Mouse (Mus musculus) erythroid progenitor cell, adult 5-6 weeks (primary cell): ENCODE data around the gene Msi2. TPM values are rescaled to one million over a fixed set of nuclear protein-coding genes. Genes with fewer than 3 reads are reported as not detected.

Experiments
- ATAC-seq: replicated peaks from 2 replicates; pipeline ENCODE4 v1.8.0; 2016; ENCODE audit warnings: moderate number of reproducible peaks, mild to moderate bottlenecking, moderate TSS enrichment, inconsistent platforms; ENCODE audit not compliant: poor library complexity, low FRiP score, severe bottlenecking
- total RNA-seq, 2 experiments: library from RNA; stranded (forward) in 1 of 2; stranded (reverse) in 1 of 2; fragments of 150-400 nt in 1 of 2; fragments of 186-747, 209-891 nt in 1 of 2; gene quantifications; 2 replicates each; pipeline versions ENCODE4 v1.2.3 to v1.2.4; 2015 to 2017; ENCODE audit warnings: low replicate concordance in 2 of 2

Msi2 gene
- total RNA-seq, 2 experiments from 2014 or later: 8.4 to 44.6 TPM

DNA sequence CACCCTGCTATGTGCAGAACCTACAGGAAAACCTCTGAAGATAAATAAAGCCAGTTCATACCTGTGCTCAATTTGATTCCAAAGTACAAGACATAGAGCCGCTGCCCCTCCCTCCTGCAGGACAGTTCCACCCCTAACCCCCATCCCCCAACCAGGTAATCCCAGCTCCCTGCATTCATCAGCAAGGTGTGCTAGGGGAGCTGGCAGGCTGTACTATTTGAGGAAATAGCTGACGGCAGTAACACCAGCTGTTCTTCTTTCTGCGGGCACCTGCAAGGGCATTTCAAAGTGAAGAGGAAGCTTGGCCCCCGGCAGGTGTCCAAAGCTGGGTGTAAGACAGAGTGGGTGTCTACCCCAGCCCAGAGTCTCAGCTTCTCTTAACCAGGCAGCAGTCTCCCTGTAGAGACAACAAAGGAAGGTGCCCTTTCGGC lies 314.1 kb downstream of the Msi2 start:
- no peak for ATAC-seq

DNA sequence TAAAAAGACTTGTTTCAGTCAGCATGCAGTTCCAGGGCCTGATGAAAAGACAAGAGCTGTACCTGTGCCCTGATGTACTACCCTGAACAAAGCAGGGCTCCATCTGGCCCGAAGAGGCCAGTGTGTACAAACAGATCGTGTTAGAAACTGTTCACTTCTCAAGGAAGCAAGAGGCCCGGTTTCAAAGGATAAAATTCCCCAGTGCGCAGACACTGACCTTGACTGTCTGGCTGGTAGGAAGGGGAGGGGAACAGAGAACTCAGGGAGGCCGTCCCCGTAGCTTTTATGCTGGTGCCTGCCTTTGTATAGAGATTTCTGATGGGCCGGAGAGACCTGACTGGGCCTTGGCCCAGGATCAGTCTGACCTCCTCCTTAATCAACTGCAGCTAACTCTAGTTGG lies 316.0 kb downstream of the Msi2 start:
- no peak for ATAC-seq

DNA sequence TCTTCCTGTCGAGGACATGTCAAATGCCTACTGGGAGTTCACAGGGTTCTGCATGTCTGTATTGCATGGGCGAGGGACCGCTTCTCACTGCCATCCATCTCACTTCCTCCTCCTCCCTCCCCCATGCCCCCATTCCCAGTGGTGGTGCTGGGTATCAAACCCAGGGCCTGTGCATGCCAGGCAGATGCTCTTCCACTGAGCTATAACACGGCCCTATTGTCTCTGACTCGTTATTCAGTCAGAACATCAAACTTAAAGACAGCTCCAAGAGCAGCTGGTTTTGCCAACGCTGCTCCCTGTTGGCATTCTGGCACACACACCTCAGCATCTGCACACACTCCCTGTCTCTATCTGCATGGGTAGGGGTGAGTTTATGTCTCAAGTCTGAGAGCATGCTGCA lies 317.0 kb downstream of the Msi2 start:
- no peak for ATAC-seq

DNA sequence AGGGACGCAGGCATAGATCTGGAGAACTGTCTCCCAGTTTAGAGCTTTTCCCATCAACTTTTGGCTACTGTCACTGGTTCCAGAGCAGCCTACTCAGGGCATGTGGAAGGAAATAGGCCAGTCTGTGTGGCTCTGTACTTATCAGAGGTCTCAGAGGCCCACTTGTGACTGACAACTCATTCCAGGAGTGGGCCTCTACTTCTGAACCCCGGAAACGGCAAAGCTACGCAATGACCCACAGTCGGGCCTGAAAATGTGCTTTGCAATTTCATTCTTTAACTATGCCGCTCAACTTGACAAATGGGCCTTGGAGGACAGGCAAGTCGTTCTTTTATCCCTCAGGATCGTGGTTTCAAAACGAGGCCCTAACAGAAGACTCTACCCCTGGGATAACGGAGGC lies 317.4 kb downstream of the Msi2 start:
- no peak for ATAC-seq

DNA sequence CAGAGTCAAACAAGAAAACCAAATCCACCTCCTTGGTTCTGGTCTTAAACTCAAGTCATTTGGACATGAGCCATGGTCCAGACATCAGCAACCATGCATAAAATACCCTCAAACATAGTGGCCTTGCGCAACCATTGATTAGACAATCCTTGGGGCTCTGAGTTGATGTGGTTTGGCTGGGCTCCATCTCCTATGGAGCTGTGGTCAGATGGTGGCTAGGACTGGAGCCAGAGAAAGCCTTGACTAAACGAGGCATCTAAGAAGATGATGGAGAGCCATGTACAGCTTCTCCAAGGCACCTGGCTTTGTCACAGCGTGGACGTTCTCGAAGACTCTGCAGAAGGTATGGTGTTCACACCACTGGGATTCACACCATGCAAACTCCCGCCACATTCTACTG lies 318.1 kb downstream of the Msi2 start:
- no peak for ATAC-seq

DNA sequence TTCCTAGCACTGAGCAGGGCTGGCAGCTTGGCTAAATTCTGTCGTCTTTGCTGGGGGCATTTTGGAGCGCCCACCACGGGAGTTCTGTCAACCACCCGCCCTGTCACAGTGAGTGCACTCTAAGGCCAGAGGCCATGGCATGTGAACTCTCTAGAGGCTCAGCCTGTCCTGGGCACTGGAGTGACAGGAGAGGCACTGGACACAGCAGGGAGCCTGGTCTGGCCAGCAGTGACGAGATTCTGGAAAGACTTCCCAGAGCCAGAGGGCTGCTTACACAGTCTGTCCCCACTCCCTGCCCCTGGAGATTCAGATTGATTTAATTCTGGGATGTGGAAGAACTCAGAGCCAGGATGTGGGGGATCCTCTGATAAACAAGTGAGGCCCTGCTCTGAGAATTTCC lies 318.9 kb downstream of the Msi2 start:
- no peak for ATAC-seq

DNA sequence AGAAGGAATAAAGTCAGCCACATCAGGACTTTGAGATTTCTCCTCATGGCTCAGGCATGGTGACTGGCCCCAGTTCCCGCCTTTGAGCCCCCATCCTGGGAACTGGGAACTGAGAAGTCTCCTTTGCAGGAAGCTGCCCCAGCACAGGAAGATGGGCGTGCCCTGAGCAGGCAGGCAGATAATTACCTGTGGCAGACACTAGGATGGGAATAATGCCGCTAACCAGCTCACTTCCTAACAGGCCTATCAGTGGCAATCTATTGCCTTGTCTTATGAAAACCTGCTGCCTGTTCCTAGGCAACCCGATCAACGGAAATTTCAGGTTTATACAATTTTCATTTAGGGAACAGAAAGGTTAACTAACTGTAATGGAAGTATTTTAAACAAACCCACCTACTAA lies 319.3 kb downstream of the Msi2 start:
- ATAC-seq: no peak

DNA sequence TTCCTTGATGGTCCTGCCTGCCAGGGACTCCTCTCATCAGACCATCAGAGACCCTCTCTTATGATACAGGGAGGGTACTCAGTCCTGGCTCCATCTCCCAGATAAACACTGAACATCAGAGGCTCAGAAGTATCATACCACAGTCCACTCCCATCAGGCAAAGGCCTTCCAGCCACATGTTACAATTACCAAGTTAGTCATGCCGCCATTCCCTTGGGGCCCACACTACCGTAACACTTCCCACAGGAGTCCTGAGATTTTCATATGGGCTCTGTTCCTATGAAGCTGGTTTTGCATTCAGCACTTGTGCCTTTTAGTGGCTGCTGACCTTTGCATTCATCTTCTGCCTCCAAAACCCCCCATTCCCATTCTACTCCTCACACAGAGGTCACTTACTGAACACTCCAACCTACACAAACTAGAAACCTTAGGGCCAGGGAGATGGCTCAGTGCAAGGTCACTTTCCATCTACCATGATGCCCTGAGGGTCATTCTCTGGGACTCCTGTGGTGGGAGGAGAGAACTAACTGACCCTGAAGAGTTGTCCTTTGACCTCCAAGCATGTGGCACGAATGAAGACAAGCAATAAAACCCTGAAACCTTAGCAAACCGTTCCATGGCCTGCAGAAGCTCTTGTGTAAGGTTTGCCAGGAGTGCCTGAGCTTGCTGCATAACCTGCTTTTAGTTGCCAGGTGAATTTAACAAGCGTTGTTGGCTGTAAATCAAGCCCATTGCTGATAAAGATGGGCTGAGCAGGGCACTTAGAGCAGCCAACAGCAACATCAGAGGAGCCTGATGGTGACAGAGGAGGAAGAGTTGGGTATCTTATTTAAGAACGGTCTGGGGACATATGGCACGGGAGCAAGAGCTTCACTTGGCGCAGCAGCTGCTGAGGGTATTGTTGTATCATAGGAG lies 323.0 kb downstream of the Msi2 start:
- ATAC-seq: no peak

DNA sequence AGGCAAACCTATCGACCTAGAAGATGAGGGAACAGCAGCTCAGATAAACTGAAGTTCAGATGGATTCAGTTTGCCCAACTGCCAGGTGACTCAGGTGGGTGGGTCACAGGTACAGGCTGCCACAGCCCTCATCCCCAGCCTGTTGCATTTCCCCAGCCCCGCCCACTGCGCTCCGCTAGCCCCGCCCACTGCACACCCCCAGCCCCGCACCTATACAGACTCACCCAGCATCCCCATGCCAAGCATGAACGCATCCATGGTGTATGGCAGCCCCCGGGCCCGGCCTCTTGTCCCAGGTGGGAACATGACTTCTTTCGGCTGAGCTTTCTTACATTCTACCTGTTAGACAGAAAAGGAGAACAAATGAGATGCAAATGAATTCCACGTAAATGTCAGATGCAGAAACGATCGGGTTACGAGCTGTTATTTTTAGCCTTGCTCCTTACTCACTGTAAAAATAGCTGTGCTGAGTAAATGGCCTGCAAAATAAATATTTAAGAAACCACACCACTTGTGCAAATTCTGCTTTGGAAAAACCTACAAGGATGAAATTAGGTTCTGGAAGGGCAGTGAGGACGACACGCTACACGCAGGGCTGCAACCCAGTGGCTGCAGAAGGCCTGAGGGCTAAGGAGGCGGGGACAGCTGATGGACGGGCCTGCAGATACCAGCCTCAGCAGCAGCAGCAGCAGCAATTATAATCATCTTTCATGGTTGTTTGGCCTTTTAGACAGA lies 323.8 kb downstream of the Msi2 start:
- ATAC-seq: no peak

DNA sequence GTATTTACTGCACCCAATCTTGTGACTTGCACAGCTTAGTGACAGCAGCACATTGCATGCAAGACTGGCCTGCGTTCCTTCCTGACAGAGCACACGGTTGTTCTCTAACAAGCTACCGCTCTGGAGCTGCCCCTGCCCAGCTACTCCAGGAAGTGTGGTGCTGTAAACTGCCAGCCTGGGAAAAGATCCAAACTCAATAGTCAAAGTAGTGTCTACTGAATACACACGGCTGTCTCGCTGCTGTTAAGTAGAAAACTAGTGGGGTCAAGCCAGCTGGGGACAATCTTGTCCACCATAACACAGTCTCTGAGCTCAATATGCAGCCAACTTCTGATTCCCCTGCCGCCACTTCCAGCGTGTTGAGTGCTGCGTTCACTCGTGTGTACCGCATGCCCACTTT lies 325.6 kb downstream of the Msi2 start:
- ATAC-seq: no peak

DNA sequence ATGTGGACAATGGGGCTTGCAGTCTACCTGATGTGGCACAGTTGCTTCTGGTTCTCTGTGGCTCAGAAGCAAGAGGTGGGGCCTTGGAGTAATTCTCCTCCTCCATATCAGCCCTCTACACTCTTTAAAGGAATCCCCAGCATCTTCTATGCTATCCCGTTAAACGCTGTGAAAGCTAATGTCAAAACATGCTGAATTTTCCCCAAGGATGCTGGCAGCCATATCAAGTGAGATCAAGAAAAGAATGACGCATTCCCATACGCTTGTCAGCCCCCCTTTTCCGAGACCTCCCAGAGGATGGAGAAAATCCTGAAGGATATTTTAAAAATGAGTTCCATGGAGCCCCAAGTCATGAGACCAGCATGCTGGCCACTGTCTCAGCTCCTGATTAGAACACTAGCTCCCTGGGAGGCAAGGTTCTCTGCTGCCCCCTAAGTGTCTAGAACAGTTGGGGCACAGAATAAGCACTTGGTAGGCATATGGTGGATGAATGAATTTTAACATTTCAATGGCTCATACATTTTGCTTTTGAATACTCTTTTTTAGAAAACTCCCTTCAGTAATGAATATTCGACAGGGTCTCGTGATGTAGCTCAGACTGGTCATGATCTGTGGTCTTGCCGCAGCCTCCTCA lies 327.0 kb downstream of the Msi2 start:
- no peak for ATAC-seq

DNA sequence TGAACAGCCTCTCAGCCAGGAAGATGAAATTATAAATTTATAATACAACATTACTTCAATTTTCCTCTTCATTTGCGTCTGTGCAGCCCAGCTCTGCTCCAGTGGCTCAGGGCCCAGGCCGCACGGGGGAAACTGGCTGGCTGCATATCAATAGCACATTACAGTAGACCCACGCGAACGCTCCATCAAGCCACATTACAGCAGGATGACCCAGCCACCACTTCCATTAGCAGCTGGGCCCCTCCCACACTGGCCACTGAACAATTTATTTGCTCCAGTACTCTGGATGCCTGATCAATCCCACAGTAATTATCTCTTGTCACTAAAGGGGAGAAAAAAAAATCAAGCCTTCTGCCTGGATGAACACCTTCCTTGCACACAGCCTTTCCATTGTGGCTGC lies 328.8 kb downstream of the Msi2 start:
- ATAC-seq: no peak

DNA sequence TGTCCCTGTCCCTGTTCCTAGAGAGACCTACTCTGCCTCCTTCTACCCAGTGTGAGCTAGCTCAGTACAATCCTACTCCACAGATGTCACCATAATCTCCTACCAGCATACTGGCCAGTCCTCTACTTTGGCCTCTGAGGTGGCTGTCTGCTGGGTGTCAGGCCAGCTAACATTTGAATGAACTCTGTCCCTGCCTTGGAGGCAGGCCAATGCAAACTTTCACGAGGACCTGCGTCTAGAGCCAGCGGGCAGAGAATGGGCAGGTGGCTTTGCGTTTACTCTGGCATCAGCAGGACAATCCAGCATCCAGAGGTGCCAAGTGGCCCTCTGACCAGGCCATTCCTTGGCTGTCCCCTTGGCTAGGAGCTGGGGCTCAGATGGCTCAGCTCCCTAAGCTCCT lies 331.4 kb downstream of the Msi2 start:
- no peak for ATAC-seq

DNA sequence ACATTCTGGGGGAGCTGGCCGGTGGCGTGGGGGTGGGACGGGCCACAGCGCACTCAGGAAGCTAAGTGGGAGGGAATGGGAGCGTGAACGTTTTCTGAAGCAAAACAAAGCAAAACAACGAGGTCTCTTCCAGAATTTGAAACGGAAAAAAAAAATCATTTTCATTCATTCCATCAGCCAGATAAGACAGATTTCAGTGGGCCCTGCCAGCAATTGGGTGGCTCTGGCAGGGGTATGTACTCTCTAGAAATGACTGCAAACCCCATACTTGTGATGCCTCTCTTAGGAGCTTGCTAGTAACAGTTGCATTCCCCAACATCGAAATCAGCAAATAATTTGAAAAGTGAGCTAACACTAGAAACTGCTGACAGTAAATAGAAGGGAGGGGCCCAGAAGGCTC lies 335.9 kb downstream of the Msi2 start:
- ATAC-seq: no peak

DNA sequence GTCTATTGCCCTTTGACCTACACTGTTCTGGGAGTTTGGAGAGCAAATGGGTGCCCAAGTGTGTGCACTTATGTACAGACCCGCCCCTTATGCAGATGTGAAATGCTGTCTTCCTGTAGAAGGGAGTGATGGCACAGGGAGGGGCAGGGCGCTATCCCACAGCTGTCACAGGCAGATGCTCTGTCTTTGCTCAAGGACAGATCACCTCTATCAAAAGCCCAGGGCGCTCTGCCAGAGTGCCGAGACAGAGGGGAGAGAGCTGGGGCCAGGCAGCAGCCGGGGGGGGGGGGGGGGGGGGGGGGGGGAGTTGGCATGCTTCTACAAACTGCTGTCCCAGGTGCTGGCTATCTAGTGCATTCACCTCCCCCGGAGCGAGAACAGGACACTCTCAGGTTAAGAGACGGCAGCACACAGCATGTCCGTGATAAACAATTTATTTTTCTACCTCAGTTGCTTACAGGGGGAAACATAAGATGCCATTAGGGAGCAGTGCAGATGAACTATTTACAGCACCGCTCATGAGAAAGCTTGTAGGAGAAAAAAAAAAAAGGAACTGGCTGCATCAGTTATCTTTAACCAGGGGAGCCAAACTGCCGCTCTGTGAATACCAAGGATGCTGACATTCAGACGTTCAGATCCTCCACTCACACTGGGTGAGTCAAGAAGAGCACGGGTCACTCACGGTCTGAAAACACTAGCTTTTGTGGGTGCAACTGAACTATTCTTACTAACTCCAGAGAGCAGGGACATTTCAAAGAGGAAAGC lies 337.0 kb downstream of the Msi2 start:
- ATAC-seq: no peak

DNA sequence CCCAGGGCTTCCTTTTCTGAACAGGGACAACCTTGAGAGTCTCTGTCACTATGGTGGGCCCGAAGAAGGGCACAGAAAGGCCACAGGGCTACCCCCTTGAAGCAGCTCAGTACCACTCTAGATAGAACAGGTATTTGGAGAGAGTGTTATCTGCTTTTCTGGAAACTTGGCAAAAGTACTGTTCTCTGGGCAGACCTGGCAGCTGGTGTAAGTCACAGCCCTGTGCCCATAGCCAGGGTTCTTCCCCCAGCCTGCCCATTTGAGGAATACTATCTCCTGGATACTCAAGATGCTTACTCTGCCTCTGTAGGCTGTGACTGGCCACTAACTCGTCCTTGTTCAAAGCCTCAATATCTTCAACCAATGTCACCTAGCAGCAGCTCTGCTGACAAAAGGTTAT lies 338.7 kb downstream of the Msi2 start:
- no peak for ATAC-seq

DNA sequence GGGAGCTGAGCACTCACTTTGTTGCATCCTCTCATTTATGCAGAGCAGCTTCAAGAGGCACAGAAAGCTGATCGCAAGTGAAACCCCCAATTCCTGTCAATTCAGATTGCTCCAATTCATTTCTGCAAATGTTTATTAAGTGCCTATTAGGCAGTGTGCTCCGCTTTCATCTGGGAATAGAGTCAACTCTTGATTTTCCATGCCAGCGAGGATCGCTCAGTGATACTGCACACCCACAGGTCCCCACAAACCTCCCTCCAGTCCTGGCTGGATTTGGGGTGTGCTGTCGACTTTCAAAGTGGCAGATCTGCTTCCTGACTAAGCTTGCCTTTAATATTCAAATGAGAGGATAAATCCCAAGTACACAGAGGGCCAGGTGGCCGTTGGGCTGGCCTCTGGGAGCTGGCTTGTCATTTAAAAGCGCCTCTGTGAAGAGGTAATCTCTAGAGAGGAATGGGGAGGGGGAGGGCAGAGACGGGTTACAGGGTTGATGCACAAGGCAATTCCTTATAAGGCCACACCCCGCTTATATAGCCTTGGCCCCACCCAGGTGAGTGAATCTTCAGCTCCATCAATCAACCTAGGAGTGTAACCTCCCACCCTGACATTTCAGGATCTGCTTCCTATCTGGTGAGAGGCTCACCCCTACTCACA lies 339.5 kb downstream of the Msi2 start:
- ATAC-seq: no peak

DNA sequence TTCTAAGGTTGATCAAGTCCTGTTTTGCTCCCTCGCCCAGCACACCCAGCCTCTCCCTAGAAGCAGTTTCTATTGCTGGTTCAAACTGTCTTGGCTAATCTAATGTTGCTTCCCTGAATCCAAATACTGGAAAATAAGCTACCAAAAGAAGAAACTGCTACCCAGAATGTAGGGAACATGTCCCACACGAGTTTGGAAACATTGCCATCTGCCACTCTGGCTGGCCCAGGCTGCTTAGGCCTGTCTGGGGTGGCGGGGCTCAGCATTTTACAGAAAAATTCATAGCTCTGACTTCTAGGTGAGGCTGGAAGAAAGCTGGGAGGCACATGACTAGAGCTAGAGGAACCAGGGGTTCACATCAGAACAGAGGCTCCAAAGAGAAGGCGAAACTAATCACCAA lies 345.7 kb downstream of the Msi2 start:
- ATAC-seq: no peak

DNA sequence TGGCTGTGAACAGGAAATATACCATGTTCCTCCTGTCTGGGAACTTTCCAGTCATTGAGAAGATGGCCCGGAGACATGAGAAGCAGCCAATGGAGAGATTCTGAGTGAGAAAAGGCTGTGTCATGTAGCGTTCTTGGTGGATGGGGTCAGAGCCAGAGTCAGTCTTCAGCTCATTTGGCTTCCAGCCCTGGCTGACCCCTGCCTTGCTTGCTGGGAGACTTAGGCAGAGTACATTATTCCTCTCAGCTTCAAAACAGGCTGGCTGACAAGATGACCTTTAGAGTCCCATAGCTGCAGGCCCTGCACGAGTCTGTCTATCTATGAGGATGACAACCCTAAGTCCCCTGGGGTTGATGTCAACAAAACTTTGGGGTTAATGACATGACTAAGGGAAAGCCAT lies 348.4 kb downstream of the Msi2 start:
- no peak for ATAC-seq

DNA sequence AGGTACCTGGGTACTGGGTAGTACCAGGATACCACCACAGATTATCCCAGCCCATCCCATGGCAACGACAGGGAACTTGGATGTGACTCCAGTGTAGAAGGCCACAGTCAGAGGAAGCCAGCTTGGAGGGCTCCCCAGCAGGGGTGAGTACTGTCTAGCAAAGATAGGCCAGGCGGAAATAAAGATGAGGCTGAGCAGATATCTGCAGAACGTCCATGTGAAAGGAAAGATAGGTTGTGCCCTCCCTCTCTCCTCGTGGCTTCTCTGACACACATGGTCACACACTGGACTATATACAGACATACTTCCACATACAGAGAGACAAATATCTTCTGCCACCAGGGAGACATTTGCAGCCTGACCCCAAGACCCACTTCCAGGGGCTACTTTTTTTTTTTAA lies 350.8 kb downstream of the Msi2 start:
- no peak for ATAC-seq
